Mouse (Mus musculus) lung, postnatal 4 days (tissue): ENCODE data around the gene Frg2f1.
"Not testable (repeated sequence)": the region's sequence is repeated elsewhere in the genome, so short reads cannot be mapped to it uniquely, and the experiment has no call there.

Source experiments
- DNase-seq, 2 experiments: peaks; one replicate each; pipeline ENCODE4 v3.0.0; 2021

Gene Frg2f1

DNA sequence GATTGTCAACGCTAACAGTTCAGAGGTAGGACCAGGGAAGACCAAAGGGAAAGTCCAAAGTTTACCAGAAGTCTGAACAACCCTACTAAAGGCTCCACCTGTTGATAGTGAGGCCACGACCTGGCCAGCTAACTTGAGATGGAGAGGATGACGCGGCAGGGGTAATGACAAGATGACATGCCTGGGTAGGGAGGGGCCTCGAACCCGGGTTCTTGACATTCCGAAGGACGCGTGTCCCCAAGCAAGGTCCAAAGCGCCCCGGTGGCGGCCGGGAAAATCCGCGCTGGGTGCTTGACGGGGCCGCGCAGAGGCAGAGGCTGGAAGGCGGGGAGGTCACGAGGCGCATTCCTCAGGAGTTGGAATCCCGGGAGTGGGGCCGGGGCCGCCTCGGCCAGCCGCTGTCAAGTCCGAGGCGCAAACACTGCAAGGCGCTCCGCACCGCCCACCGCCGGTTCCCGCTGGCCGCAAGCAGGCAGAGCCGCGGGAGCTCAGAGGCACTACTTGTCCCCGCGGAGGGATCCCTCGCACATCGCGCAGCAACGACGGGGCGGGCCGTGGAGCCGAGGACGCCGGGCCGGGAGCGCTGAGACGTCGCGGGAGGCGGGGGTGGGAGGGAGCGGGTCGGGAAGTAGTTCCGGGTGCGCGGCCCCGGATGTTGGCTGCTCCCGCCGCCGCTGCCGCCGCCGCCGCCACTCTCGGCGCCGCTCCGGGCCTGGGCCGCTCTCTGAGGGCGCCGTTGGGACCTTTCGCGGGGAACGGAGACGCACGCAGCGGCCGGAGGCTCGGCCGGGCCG is at the start of gene Frg2f1:
Gene Frg2f1, minus strand, starts transcription at position 499 of the 794 bp plus-strand sequence.
- peak; percentile 96 to 97 for DNase-seq

DNA sequence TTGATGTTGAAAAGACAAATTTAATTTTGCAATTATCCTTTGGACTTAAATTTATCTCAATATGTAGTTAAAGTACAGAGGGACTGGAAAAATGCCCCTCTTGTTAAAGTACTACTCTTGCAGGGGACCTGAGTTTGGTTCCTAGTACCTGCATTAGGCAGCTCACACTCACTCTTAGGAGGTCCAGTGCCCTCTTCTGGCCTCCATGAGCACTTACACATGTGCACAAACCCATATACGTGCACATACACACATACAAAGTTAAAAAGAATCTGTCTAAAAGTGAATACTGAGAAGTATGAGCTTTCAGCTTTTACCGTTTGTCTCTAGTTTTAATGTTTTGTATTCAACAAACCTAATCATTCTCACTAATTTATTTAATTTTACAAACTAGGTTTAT is 48.7 kb upstream of the Frg2f1 start:
- no peak for DNase-seq

DNA sequence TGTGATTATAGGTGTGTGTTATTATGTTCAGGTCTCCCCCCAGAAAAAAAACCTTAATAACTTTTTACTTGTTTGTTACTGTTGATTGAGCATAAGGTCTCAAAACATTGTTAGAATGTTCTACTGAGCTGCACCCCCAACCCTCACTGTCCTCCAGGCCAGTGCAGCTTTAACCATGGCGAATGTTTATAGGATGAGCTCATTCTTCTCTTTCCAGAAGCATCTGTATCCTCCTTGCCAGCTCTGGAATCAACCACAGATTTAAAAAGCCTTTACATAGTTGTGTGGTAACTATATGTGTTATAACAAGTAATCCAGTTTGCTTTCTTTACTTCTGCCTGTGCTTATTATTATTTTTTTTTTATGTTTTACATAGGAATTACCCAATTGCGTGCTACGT is 36.1 kb upstream of the Frg2f1 start:
- no peak for DNase-seq

DNA sequence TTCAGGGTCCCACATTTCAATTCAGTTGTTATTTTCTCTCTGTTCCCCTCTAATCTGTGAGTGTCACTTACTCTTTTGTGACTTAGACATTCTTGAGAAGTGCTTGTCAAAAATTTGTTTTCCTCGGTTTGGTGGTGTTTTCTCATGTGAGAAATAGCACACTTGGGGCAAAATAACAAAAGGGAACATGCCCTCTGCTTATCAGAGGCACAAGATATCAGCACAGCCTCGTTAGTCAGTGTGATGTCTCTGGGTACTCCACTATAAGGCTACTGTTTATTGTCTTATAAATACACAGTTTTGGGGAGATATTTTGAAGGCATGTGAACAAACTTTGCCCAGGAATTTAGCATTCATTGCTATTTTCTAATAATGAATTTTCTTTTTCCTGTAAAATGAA is 35.2 kb upstream of the Frg2f1 start:
- no peak for DNase-seq

DNA sequence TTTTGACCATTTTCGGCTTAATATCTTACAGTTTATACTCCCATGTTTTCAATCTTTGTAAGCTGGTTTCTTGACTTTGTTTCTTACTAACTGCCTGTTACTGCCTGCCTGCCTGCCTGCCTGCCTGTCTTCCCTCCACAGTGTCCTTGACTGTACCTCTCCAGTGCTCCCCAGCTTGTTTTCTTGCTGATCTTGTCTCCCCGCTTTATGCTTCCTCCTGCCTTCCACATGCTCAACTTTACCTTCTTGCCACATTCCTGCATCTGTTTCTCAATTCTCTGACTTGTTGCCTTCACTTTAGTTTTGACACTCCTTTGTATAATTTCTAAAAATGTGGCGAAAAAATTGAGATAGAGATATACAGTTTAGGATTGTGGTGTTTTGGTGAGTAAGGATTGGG is 33.4 kb upstream of the Frg2f1 start:
- no peak for DNase-seq

DNA sequence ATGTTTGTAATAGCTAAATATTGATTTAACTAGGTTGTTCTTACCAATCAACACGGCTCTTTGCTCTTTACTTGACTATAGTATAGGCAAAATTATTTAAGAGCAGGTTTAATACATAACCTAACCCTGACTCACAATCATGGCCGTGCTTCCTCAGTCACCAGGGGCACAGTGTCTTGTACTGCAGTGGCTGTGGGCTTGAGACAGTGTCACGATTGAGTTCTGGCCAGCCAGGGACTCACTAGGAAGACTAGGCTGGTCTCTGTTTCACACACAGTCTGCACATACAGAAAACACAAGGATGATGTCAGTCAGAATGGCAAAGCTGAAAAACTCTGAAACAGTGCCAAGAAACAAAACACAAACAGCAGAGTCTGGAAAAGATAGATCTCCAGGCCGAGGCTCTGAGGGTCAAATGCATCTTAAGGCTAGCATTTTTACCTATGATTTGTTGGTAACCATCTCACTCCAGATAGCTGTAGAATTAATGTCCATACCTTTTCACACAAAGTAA is 27.1 kb upstream of the Frg2f1 start:
- DNase-seq = no peak

DNA sequence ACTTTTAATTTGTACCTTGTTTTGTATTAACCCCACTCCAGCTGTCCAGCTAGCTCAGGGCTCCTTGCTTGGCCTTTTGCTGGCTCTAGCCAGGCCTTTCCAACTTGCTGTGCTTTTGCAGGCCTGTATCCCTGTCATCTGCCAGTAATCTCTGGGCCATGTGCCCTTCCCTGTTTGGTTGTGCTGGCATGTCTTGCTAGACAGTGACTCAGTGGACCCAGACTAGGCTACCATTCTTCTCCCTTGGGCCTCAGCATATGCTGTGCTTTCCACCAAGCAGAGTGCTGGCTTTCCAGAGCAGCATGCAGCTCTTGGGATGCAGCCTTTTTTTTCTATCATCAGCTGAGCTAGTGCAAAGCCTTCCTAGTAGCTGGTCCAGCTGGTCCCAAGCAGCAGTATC is 23.8 kb upstream of the Frg2f1 start:
- DNase-seq = no peak

DNA sequence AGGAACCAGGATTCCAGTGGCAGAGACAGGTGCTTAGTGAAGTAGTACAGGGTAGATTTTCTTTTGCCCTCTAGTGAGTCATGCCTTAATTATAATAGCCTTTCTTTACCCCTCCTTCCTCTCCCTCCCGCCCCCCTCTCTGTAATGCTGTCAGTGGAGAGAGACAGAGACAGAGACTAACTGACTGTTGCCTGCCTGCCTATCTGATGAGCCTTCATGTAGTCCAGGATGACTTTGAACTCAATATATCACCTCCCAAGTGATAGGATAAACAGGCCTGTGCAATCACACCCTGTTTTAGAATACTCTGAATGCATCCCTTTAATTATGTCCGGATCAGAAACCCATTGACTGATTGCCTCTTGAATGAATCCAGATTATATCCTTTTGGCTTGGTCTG is 16.1 kb upstream of the Frg2f1 start:
- no peak for DNase-seq

DNA sequence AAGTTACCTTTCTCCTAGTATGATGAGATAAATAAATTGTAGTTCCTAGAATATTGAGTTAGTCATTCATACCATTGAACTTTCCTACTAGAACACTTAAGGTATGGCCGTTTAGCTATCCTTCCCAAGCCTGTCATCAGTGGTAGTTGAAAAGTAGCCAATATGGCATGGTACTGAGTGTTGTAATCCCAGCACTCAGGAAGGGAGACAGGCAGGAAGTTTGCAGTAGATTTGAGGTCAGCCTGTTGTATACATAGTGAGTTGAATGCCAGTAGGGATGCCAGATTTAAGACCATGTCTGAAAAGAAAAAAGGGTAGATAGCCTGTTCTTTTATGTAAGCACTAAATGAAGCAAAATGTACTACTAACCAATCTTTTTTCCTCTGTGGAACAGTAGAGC is 11.5 kb upstream of the Frg2f1 start:
- DNase-seq = no peak

DNA sequence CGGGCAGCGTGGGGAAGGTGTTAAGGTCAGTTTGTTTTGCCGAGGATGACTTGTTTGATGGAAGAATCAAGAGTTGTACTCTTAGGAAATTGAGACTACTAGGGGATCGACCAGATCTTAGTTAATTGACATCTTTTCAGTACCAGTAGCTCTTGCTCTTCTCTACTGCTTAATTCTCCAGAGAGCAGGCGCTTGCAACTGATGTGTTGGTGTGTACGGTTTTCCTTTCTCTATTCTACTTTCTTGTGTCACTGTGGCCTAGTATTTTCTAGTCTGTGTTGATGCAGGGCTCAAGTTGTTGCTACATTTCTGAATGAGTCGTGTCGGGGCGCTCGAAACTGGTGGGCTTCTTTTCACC is 1.2 kb upstream of the Frg2f1 start:
- DNase-seq = no peak

DNA sequence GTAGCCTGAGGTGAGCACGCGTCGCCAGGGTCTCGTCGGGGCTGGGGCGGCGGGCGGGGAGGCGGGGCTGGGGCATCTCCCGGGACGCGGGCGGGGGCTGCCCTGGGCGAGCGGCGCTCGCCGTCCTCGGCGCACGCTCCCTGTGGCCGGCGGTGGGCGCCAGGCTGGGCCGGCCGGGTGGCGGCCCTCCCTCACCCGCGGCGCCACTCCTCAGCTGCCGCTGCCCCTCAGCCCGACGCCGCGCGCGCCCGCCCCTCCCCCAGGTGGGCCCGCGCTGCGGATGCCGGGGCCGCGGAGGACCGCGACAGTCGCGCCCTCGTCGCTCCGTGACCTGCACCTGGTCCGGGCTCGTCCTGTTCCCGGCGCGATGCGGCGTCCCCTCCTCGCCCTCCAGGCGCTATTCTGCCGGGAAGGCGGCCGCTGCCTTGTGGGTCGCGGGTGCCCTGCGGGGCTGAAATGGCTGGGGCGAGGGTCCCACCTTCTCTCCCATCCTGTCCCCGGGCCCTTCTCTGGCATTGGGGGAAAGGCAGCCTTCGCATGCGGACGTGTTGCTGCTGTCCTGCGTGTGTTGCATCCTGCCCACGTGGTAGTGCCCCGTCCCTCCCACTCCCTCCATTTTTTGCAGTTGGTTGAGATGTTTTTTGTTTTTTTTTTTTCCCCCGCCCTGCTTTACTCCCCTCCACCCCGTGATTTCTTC is 655 bp upstream of the Frg2f1 start:
- peak; percentile 57 to 62 for DNase-seq

DNA sequence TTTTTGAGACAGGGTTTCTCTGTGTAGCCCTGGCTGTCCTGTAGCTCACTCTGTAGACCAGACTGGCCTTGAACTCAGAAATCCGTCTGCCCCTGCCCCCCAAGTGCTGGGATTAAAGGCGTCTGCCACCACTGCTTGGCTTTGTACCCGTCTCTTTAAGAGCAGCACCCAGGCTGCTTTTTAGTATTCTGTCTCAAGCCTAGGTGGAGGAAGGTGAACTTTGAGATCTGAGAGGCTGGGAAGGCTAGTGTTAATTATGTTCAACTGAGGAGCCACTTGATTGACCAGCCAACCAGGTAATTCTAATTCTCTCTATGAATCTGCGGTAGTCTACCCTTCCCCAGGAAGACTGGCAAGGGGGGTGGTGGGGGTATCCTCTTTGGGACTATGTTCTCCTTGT is 1.9 kb downstream of the Frg2f1 start:
- DNase-seq = no peak

DNA sequence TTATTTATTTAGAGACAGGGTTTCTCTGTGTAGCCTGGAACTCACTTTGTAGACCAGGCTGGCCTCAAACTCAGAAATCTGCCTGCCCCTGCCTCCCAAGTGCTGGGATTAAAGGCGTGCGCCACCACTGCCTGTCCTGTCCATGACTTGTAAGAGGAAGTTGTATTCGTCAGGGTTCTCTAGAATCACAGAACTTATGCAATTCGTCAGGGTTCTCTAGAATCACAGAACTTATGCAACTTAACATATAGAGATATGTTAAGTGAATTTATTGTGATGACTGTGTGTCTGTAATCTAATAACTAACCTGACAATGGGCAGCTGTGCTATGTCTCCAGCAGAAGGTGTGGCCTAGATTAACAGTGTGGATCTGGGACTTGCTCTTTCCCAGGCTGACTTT is 2.7 kb downstream of the Frg2f1 start, which contains the start of gene Foxj3:
Gene Foxj3, plus strand, starts transcription at position 390 of the 400 bp plus-strand sequence.
- not testable (repeated sequence) for DNase-seq

DNA sequence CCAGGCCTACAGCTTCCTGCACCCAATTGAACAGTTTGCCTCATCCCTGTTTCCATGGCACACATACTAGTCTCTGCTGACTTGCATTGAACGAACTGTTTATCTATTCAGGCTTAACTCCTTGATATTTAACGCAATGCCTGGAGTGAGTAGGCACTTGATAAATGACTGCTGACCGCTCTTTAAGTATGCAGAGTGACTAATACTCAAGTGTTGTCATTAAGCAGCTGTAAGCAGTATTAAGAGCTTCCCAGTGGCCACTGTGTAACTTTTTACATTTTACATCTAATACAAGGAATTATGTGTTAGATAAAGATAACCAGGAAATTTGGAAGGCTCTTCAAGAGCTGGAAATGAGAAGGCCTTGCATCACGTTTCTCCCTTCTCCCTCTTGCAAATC is 4.2 kb downstream of the Frg2f1 start:
- no peak for DNase-seq

DNA sequence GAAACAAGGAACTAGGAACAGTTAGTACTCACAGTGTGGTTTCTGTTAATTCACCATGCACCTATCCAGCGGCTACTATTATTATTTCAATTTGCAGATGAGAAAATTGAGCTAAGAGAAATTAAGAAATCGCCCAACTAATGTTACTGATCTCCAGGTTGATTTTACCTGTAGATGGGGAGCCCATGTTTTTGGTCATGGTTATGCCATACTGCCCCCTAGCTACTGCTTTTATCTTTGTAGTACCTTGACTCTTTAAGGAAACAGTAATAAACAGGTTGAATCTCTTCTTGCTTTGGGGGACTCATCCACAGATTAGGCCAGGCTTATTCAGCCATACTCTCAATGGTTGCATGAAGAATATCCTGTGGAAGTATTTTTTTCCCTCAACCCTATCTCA is 7.5 kb downstream of the Frg2f1 start:
- DNase-seq = no peak

DNA sequence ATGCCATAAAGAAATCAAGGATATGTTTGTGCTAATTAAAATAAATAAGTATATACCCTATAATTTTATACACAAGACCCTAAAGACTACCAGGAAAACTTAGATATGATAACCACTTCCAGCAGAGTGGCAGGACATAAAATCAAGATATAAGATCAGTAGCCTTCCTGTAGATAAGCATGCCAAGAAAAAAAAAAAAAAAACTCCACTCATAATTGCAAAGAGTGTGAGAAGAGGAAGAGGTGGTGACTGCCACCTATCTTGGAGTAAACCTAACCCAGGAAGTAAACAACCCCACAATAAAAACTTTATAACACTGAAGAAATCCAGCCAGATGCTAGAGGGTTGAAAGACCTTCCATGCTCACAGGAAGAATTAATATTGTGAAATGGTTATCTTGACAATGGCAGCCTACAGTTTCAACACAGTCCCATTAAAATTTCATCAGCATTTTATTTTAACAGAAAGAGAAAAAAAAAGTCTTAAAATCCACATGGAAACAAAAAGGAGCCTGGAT is 12.9 kb downstream of the Frg2f1 start:
- no peak for DNase-seq

DNA sequence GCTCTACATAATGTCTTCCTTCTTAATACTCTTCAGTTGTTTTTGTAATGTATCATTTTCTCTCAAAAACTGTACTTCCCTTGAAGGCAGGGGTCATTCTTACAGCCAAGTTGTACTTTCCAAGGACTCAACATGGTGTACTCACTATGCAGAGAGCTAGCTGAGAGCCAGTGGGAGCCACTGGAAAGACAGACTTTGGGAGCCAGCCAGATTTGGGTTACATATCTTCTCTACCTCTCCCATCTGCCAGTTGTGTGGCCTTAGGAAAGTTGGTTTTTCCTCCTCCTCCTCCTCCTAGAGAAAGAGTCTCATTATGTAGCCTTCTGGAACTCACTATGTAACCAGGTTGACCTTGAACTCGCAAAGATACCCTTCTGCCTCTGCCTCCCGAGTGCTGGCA is 14.9 kb downstream of the Frg2f1 start:
- no peak for DNase-seq

DNA sequence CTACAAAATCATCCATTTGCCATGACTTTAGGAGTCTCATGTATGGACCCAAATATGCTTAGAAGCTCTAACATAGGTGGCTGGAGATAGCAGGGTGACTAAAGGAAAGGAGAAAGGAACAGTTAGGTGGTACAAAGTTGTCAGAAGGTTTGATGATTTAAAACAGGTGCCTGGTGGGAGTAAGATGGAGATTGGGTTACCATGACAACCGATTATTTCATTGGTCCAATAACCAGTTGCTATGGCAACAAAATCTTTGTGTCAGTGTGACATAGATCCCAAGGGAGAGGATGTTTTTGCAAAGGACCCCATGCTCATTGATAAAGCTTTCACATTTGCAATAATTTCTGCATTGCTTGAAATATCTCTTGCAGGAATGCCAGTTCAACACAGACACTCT is 15.3 kb downstream of the Frg2f1 start:
- no peak for DNase-seq

DNA sequence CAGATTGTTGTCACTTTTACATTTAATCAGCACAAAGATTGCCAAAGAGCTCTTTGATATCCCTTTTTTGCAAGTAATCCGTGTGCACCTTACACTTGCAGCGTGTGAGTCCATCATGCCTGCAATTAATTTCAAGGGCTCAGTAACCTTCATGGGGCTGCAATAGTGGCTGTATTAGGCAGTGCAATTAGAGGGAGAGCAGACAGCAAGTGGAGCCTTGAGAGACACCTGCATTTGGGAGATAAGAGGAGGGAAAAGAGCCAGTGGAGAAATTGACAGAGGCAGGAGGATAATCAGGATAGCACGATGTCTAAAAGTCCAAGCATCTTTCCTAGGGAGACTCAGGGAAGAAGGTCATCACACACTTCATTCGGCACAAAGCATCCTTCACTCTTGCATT is 15.8 kb downstream of the Frg2f1 start:
- DNase-seq = no peak

DNA sequence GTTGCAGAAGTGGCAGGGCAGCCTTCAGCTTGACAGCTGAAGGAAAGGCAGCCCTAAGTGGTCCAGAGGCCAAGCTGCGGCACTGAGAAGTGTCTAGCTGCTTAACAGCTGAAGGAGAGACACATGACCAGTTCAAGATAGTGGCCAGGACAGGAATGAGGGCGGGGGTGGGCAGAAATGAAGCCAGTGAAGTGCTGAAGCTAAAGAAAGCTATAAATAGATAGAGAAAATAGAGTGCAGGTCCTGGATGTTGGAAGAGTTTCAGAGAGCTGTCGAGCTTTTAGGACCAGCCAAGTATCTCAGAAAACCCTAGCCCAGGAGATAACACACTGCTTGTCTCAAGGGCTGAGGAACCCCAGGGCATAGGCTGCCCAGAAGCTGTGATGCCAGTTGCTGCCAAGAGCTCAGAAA is 26.6 kb downstream of the Frg2f1 start:
- peak; percentile 22 to 64 for DNase-seq

DNA sequence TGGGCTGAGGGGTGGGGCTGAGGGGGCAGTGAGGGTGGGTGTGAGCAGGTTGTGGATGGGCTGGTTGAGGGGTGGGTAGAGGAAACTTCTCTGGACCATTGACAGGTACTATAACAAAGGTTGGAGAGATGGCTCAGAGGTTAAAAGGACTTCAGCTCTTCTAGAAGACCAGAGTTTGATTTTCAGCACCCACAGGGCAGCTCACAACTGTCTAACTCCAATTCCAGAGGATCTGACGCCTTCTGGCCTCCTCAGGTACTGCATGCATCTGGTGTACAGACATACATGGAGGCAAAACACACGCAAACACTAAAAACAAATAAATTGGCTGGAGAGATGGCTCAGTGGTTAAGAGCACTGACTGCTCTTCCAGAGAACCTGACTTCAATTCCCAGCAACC is 27.7 kb downstream of the Frg2f1 start:
- no peak for DNase-seq

DNA sequence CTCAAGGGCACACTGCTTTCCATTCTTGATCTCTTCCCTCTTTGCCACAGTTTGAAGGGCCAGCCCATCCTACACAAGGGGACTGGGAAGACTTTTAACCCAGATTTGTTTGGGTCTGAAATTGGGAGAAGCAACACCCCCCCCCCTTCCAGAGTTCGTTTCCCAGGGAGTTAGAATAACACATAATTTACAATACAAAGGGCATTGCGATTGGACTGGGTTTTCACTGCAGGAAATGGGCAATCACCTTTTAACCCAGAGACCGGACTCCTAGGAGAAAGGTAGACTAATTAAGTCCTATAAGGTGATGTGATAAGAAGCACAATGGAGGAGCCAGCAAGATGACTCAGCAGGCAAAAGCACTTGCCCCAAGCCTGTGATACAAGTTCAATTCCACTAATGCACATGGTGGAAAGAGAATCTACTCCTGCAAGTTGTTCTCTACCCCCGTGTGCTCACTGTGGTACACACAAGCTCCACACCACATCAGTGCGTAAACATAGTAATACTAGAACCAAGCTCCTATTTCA is 40.9 kb downstream of the Frg2f1 start:
- DNase-seq = no peak

DNA sequence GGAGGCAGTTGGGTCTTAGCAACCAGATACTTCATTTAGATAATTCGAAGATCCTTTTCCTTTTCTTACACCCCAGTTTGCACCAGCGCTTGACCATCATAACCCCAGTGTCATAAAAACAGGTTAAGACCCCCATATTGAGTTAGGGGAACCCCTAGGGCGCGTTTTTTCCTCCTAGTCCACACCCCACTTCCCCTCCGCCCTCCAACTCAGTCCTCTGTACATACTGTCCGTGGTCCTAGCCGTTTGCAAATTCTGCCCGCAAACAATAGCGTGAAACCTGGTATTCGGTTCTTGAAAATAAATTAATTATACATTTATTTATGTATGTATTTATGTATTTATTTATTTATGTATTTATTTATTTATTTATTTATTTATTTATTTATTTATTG is 46.4 kb downstream of the Frg2f1 start:
- DNase-seq = no peak
